Mouse (Mus musculus) heart, embryonic 12.5 days (tissue): ENCODE results near the gene Fkbp7. TPM values are rescaled to one million over a fixed set of nuclear protein-coding genes. Genes with fewer than 3 reads are reported as not detected.

Experiments used
- ATAC-seq: fragments of 200-750 bp; cut with Nextera tagmentation; 2 replicates; pipeline ENCODE4 v1.8.0; 2017; ENCODE audit warnings: moderate TSS enrichment, moderate library complexity; ENCODE audit not compliant: insufficient number of reproducible peaks, low FRiP score
- H3K27ac ChIP-seq: fragments of 300-500 bp; sonication (generic); 2 replicates; pipeline ENCODE4 v1.5.1; 2016; ENCODE audit warnings: mild to moderate bottlenecking, moderate library complexity; ENCODE audit not compliant: poor library complexity, severe bottlenecking
- H3K27me3 ChIP-seq: fragments of 300-500 bp; sonication (generic); replicated peaks from 2 replicates; pipeline ENCODE4 v1.6.1; 2016; ENCODE audit warnings: mild to moderate bottlenecking, moderate library complexity
- H3K36me3 ChIP-seq: fragments of 300-500 bp; sonication (generic); 2 replicates; pipeline ENCODE4 v1.6.1; 2016; ENCODE audit warnings: mild to moderate bottlenecking, moderate library complexity
- H3K4me1 ChIP-seq: fragments of 300-500 bp; sonication (generic); replicated peaks from 2 replicates; pipeline ENCODE4 v1.6.1; 2016; ENCODE audit warnings: mild to moderate bottlenecking
- H3K4me2 ChIP-seq: fragments of 300-500 bp; sonication (generic); 2 replicates; pipeline ENCODE4 v1.6.1; 2016; ENCODE audit warnings: mild to moderate bottlenecking, moderate library complexity
- H3K4me3 ChIP-seq: fragments of 300-500 bp; sonication (generic); 2 replicates; pipeline ENCODE4 v1.5.1; 2016; ENCODE audit warnings: mild to moderate bottlenecking
- H3K9ac ChIP-seq: fragments of 300-500 bp; sonication (generic); 2 replicates; pipeline ENCODE4 v1.6.1; 2016; ENCODE audit warnings: mild to moderate bottlenecking, moderate library complexity
- H3K9me3 ChIP-seq: fragments of 300-500 bp; sonication (generic); replicated peaks from 2 replicates; pipeline ENCODE4 v1.6.1; 2016; ENCODE audit warnings: mild to moderate bottlenecking, moderate library complexity
- WGBS: fragments of 180-500 bp; shearing (Covaris S2); methylation state at CpG from one replicate; pipeline ENCODE4 v1.1.7; 2016; 5-methylcytosine and 5-hydroxymethylcytosine counted together
- polyA plus RNA-seq: library from polyadenylated mRNA; unstranded; fragments of >200 nt; fragmentation: Nextera tagmentation; extraction: Ambion mirVana; gene quantifications from 2 replicates; pipeline ENCODE4 v1.2.1, GENCODE M21; 2016

The Fkbp7 gene
- polyA plus RNA-seq, 1 experiment from 2014 or later = 61.9 TPM

DNA sequence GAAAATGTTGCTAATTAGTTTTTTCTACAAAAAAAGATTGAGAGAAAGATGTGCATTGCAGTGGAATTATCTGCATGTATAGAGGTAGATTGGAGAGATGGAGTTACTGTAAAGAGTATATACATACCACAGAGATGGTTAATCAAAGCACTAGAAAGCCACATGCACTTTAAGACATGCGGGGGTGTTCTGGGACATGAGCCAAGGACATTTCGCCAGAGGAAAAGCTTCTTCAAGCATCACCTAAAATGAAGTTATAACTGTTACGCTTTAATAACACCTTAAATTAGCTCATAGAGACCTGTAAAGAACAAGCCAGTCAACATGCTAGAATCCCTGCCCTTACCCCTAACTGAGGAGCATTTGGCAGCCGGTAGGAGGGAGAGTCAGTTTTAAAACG lies 5.7 kb downstream of the Fkbp7 start:
- no peak overlapping the region for H3K4me3 ChIP-seq
- peaks cover 33% of the 10 kb centered on the region for H3K36me3 ChIP-seq
- H3K9me3 ChIP-seq = no peaks in the 10 kb centered on the region
- no peak overlapping the region for H3K9ac ChIP-seq
- no peak for ATAC-seq
- H3K4me2 ChIP-seq = no peak overlapping the region
- no peak overlapping the region for H3K27ac ChIP-seq
- H3K27me3 ChIP-seq = no peaks in the 10 kb centered on the region
- WGBS = 68% methylated on average over 5 of the region's 5 CpGs
- H3K4me1 ChIP-seq = peaks cover 4% of the 10 kb centered on the region; the same call in 1 of the 2 replicates

DNA sequence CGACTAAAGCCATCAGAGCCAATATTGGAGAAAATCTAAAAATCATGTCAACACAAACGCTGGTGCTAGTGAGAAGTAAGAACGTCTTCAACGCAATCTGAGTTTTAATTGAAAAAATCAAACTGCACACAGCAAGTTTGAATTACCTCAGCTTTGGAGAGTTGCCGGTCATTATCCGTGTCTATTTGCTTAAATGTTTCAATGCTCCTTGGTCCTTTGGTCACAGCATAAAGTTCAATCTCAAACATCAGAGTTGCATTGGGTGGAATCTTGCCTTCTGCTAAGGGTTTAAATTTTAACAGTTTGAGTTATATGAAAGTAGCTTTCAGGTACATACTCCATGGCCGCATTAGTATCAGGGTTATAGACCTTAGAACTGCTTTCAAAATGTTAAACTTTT lies 7.4 kb downstream of the Fkbp7 start:
- H3K27ac ChIP-seq = no peak overlapping the region
- no peak overlapping the region for H3K9ac ChIP-seq
- no peaks in the 10 kb centered on the region for H3K4me1 ChIP-seq
- peaks cover 38% of the 10 kb centered on the region for H3K36me3 ChIP-seq
- H3K27me3 ChIP-seq = no peaks in the 10 kb centered on the region
- H3K4me2 ChIP-seq = no peak overlapping the region
- H3K4me3 ChIP-seq = no peak overlapping the region
- no peaks in the 10 kb centered on the region for H3K9me3 ChIP-seq
- ATAC-seq = no peak
- 93% methylated on average over 7 of the region's 7 CpGs for WGBS

DNA sequence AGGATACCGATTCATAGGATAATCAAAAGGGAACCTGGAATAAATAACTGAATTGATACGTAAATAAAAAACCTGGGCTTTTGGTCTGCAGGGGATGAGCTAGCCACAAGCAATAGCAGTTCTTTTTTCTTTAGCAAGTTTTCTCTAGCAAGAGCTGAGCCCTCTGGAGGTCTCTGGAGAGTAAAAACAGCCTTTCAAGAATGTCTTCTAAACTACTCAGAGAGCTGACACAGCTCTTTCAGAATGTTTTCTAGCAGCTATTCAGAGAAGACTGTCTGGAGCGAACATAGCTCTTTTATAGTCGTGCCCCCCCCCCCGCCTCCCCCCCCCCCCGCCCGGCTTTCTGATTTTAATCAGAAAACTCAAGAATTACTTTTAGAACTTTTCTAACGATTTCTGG lies 13.5 kb downstream of the Fkbp7 start:
- 61% methylated on average over 7 of the region's 8 CpGs for WGBS
- no peaks in the 10 kb centered on the region for H3K4me1 ChIP-seq
- no peaks in the 10 kb centered on the region for H3K27me3 ChIP-seq
- peaks cover 22% of the 10 kb centered on the region for H3K36me3 ChIP-seq
- no peak for ATAC-seq
- H3K9me3 ChIP-seq = no peaks in the 10 kb centered on the region
- no peak overlapping the region for H3K4me2 ChIP-seq
- H3K4me3 ChIP-seq = no peak overlapping the region
- no peak overlapping the region for H3K27ac ChIP-seq
- H3K9ac ChIP-seq = no peak overlapping the region

DNA sequence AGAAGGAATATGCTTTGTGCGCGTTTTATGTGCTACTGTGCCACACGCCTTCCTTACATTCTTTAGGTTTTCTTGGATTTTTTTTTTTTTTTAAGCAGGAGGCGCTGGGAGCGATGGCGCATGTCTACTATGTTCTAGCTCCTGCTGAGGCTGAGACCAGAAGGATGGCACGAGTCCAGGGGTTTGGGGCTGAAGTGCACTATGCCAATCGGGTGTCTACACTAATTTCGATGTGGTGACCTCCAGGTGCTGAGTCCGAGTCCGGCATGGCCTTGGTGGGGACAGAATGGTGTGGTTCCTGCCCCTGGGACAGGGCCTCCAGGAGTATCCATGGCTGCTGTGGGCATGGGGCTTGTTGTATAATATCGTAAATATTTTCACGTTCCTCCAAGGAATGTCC lies 14.4 kb downstream of the Fkbp7 start:
- Histone ChIP-seq H3K4me3 (no peak overlapping the region), H3K4me2 (no peak overlapping the region), H3K27me3 (no peaks in the 10 kb centered on the region), H3K27ac (no peak overlapping the region), H3K4me1 (no peaks in the 10 kb centered on the region), H3K36me3 (peaks cover 15% of the 10 kb centered on the region), H3K9ac (no peak overlapping the region), H3K9me3 (no peaks in the 10 kb centered on the region)
- ATAC-seq = no peak
- 79% methylated on average over 13 of the region's 13 CpGs for WGBS

DNA sequence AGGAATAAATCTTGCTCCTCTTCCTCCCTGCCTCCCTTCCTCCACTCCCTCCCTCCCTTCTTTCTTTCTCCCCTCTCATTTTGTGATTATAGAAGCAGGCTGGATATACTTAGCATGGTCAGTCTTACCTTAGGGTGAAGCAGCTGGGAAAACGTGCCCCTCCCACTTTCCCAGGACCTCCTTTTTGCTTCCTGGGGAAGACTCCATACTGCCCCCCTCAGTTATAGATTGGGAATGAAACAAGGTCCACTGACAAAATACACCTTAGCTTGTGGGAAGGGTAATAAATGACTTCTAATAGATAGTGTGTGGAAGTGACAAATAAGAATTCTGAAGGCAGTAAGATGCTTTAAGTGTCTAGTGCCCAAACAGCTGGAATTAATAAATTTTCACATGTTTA lies 16.9 kb downstream of the Fkbp7 start:
- no peak overlapping the region for H3K4me2 ChIP-seq
- H3K4me3 ChIP-seq = no peak overlapping the region
- no peaks in the 10 kb centered on the region for H3K4me1 ChIP-seq
- H3K36me3 ChIP-seq = no peaks in the 10 kb centered on the region
- 9% methylated on average over 1 of the region's 1 CpGs for WGBS
- no peak overlapping the region for H3K9ac ChIP-seq
- ATAC-seq = no peak
- H3K27me3 ChIP-seq = no peaks in the 10 kb centered on the region
- H3K9me3 ChIP-seq = no peaks in the 10 kb centered on the region
- H3K27ac ChIP-seq = no peak overlapping the region

DNA sequence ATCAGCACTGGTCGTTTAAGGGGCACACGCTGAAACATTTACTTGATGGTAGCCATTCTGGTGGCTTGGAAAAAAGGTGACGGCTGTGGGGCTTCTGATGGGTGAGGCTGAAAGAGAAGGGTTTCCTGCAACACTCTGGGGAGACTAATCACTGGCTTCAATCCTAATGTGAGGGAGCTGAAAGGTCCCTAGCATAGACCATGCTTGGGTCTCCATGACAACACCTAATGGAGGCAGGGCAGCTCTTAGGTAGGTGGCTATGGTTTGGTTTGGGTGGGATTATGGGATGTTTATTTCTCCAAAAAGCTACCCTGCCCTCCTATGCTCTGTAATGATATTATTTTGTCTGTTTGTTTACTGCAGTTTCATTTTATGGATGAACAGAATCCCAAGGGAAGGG lies 17.5 kb downstream of the Fkbp7 start:
- no peak overlapping the region for H3K4me2 ChIP-seq
- H3K9ac ChIP-seq = no peak overlapping the region
- ATAC-seq = no peak
- no peak overlapping the region for H3K27ac ChIP-seq
- no peaks in the 10 kb centered on the region for H3K36me3 ChIP-seq
- no peaks in the 10 kb centered on the region for H3K27me3 ChIP-seq
- 65% methylated on average over 3 of the region's 3 CpGs for WGBS
- H3K4me3 ChIP-seq = no peak overlapping the region
- H3K9me3 ChIP-seq = no peaks in the 10 kb centered on the region
- no peaks in the 10 kb centered on the region for H3K4me1 ChIP-seq

DNA sequence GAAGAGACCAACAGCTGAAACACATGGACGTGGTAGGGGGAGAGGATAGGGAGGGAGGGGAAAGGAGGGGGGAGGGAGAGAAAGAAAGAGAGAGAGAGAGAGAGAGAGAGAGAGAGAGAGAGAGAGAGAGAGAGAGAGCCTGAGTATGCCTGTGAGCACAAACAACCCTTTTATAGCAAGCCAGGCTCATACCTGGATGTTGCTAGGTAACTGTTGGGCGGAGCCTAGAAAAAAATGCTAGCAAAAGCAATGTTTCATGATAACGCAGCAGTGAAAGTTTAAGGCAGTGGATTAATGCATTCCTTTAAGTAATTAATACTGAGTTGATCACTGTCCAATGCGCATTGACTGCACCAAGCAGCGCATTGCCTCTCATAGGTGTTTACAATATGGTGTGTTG lies 18.3 kb downstream of the Fkbp7 start:
- whole genome bisulfite sequencing = 73% methylated on average over 5 of the region's 5 CpGs
- no peak for ATAC-seq
- no peak overlapping the region for H3K4me3 ChIP-seq
- no peaks in the 10 kb centered on the region for H3K27me3 ChIP-seq
- H3K9ac ChIP-seq = no peak overlapping the region
- no peaks in the 10 kb centered on the region for H3K9me3 ChIP-seq
- no peaks in the 10 kb centered on the region for H3K4me1 ChIP-seq
- no peak overlapping the region for H3K4me2 ChIP-seq
- no peaks in the 10 kb centered on the region for H3K36me3 ChIP-seq
- no peak overlapping the region for H3K27ac ChIP-seq

DNA sequence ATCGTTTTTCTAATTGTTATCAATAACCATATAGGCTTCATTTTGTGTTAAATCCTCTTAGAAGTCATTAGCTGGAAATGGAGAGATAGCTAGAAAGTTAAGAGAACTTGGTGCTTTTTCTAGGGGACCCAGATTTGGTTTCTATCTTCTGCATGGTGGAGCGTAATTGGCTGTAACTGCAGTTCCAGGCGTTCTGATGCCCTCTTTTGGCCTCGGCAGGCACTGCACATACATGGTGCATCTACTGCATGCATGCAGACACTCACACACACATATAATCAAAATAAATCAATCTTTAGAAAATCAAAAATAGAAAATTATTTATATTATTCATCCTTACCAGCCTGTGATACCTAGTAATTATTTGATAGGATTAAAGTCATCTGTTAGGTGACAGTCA lies 19.8 kb downstream of the Fkbp7 start:
- H3K4me1 ChIP-seq = peaks cover 3% of the 10 kb centered on the region; the same call in 1 of the 2 replicates
- no peaks in the 10 kb centered on the region for H3K36me3 ChIP-seq
- H3K9me3 ChIP-seq = no peaks in the 10 kb centered on the region
- 83% methylated on average over 4 of the region's 4 CpGs for WGBS
- H3K27ac ChIP-seq = no peak overlapping the region
- no peak for ATAC-seq
- H3K9ac ChIP-seq = no peak overlapping the region
- no peak overlapping the region for H3K4me3 ChIP-seq
- no peak overlapping the region for H3K4me2 ChIP-seq
- H3K27me3 ChIP-seq = no peaks in the 10 kb centered on the region

DNA sequence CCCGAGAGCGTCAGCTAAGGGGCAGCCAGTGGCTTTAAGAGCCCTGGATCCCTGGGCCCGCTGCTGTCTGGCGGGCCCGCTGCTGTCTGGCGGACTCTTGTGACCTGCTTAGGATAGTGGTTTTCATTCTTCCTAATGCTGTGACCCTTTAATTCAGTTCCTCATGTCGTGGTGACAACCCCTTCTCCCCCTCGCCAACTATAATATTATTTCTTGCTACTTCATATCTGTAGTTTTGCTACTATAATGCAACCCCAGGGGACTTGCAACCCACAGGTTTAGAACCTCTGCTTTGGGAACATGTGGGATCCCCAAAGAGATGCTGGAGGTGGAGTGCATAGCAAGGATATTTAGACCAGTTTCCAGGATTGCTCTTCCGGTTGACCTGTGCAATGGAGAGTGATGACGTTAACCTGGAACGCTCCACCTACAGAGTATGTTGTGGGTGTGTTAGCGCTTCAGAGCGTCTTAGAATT lies 24.2 kb downstream of the Fkbp7 start:
- 29% methylated on average over 13 of the region's 13 CpGs for WGBS
- Histone ChIP-seq H3K4me2 (peak overlapping the region; percentile 95), H3K4me3 (peak overlapping the region; percentile 87), H3K4me1 (peaks cover 21% of the 10 kb centered on the region), H3K36me3 (0 out of 2 replicates have a peak, but pooled peaks cover 10% of the 10 kb centered on the region), H3K9me3 (no peaks in the 10 kb centered on the region), H3K9ac (peak overlapping the region; percentile 69), H3K27ac (peak overlapping the region; percentile 92), H3K27me3 (no peaks in the 10 kb centered on the region)
- no peak for ATAC-seq

DNA sequence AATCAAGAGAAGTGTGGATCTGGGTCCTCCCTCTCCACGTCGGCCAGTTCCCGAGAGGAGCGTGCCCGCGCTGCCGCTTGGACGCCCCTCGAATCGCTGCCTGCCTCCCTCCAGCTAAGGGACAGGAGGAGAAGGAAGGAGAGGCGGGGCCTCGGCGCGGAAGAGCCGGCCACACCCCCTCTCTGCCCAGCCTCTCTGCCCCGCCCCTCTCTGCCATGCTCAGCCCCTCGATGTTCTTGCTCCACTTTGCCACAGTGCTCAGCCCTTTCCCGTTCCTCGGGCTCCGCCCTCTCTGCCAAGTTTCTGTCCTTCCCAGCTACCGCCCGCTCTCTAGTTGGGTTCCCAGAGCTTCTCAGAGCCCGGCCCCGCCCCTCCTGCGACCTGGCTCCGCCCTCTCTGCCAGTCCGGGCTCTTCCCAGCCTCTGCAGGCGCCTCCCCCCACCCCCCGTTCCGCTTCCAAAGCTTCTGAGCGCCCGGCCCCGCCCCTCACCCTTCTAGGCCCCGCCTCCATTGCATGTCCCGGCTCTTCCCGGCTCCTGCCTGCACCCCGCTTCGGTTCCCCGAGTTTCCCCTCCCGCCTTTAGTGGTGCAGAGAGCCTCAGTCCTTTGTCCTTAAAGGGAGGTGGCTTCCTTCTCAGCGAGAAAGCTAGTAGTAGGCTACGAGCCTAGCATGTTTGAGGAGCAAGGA lies 24.9 kb downstream of the Fkbp7 start, which contains the start of the genes Prkra and Pjvk:
Prkra (minus strand) TSS at position 133 of the 688 bp plus-strand sequence.
Pjvk (plus strand) TSS at position 594 of the 688 bp plus-strand sequence.
- peak within 1 kb of the TSS; percentile 89 for H3K9ac ChIP-seq
- no peaks in the 10 kb centered on the region for H3K27me3 ChIP-seq
- H3K27ac ChIP-seq = peak within 1 kb of the TSS; percentile 92
- H3K4me1 ChIP-seq = peaks cover 23% of the 10 kb centered on the region
- peak within 1 kb of the TSS; percentile 87 for H3K4me3 ChIP-seq
- no peaks in the 10 kb centered on the region for H3K9me3 ChIP-seq
- peak within 1 kb of the TSS; percentile 95 for H3K4me2 ChIP-seq
- peak; percentile 98 for ATAC-seq
- H3K36me3 ChIP-seq = 0 out of 2 replicates have a peak, but pooled peaks cover 10% of the 10 kb centered on the region
- WGBS = under 1% methylated on average over 42 of the region's 42 CpGs

GRCm38 (mm10) chr2:76647441-76647869 lies 25.5 kb downstream of the Fkbp7 start:
- H3K4me3 ChIP-seq = peak overlapping the region; percentile 87
- 1% methylated on average over 26 of the region's 32 CpGs for WGBS
- H3K36me3 ChIP-seq = peaks cover 12% of the 10 kb centered on the region
- ATAC-seq = peak; percentile 54
- peak overlapping the region; percentile 95 for H3K4me2 ChIP-seq
- H3K4me1 ChIP-seq = peaks cover 23% of the 10 kb centered on the region
- H3K9me3 ChIP-seq = no peaks in the 10 kb centered on the region
- peak overlapping the region; percentile 92 for H3K27ac ChIP-seq
- H3K27me3 ChIP-seq = no peaks in the 10 kb centered on the region
- H3K9ac ChIP-seq = peak overlapping the region; percentile 89

DNA sequence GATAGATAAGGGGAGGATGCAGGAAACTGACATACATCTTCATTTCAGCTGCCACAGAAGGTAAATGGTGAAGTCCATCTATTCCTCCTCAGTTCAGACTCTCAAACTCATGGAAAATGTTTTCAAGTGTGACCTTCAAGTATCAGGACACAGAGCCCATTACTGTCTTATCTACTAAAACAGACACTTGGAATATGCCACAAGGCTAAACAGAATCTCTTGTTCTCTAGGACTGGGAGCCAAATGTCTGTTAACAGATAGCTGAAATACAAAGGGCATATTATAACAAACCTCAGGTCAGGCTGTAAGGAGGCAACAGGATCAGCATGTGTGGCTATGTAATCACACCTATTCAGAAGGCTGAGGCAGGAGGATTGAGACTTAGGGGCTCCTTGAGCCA lies 29.1 kb downstream of the Fkbp7 start:
- no peak for ATAC-seq
- H3K36me3 ChIP-seq = peaks cover 44% of the 10 kb centered on the region
- H3K27me3 ChIP-seq = no peaks in the 10 kb centered on the region
- H3K9me3 ChIP-seq = no peaks in the 10 kb centered on the region
- no peak overlapping the region for H3K4me3 ChIP-seq
- H3K4me1 ChIP-seq = peaks cover 21% of the 10 kb centered on the region
- H3K9ac ChIP-seq = no peak overlapping the region
- no peak overlapping the region for H3K4me2 ChIP-seq
- no peak overlapping the region for H3K27ac ChIP-seq
